Mouse (Mus musculus) kidney, adult 18-20 months (tissue): ENCODE data around the gene Gm11562.
"Not testable (repeated sequence)": the region's sequence is repeated elsewhere in the genome, so short reads cannot be mapped to it uniquely, and the experiment has no call there.

Experiments
- DNase-seq: peaks from one replicate; pipeline ENCODE4 v3.0.0; 2021

Gm11562 gene

DNA sequence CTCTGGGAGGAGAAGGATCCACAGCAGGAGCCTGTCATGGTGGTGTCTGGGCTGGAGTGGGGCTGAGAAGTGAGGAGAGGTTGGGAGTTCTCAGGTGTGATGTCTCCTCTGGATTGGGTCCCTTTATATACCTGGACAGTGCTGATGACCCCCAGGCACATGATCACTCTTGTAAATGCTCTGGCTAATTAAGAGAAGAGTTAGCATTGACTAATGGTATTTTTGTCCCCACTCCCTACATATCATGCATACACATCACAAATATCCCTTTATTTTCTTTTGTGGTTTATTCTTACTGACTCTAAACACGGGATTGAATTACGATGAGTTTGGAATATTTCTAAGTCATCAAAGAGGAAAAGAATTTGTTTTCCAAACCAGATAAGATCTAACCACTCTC is at the start of gene Gm11562:
TSS of gene Gm11562 (minus strand) at position 101 of the 400 bp plus-strand sequence.
- DNase-seq = no peak

DNA sequence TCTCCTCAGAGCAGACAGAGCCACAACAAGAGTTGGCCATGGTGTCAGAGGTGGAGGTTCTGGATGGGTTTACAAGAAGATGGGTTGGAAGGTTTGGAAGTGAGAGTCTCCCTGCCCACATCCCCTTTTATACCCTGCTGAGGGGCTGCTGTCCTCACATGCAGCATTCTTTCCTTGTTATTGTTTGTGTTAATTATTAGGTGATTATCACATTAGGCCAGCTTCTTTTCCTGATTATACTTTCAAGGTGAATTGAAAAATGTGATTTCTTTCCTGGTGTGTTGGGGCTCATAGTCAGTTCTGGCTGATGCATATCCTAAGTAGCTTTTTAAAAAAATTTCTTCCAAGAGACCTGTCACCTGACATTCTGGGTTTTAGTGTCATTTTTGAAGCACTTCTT is 45.6 kb upstream of the Gm11562 start, which contains the start of gene Krtap4-6:
TSS of gene Krtap4-6 (minus strand) at position 101 of the 400 bp plus-strand sequence.
- DNase-seq = no peak

DNA sequence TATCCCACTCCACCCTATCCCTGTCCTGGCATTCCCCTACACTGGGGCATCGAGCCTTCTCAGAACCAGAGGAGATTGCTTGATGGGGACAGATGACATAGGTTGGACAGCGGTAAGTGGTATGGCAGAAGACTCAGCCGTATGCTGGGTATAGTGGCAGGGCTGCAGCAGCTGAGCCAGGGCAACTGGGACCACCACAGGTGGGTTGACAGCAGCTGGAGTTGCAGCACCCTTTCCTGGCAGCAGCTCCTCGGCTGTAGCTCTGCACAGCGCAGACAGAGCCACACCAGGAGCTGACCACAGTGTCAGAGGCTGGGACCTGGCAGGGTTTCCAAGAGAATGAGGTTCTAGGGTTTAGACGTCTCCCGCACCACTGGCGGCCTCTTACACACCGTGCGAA is 42.6 kb upstream of the Gm11562 start:
- no peak for DNase-seq

DNA sequence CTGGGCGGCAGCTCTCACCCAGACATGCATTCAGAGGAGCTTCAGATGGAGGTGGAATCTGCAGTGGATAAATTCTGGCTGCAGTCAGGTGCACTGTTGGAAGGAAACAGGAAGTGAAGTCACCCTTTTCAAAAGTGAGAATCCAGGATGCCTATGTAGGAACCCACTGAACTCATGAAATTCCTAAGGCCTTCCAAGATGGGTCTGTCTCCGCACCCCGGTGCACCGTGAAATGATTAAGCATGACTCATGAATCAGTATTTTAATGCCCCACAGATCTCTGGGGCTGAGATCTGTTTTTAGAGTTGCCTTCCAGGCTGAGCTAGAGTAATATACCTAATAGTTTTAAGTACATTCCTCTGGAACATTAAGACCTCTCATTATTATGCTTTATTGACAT is 39.0 kb upstream of the Gm11562 start:
- no peak for DNase-seq

DNA sequence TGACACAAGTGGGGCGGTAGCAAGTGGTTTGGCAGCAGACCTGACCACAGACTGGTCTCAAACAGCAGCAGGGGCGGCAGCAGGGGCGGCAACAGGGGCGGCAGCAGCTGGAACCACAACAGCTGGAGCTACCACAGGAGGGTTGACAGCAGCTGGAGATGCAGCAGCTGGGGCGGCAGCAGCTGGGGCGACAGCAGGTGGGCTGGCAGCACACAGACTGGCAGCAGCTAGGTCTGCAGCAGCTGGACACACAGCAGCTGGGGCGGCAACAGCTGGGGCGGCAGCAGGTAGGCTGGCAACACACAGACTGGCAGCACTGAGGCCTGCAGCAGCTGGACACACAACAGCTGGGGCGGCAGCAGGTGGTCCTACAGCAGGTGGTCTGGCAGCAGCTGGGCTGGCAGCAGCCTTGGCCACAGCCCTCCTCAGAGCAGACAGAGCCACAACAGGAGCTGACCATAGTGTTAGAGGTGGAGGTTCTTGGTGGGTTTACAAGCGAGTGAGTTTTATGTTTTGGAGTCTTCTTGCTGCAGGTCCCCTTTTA is 38.3 kb upstream of the Gm11562 start, which contains the start of gene Gm11563:
TSS of gene Gm11563 (minus strand) at position 494 of the 544 bp plus-strand sequence.
- DNase-seq = not testable (repeated sequence)

DNA sequence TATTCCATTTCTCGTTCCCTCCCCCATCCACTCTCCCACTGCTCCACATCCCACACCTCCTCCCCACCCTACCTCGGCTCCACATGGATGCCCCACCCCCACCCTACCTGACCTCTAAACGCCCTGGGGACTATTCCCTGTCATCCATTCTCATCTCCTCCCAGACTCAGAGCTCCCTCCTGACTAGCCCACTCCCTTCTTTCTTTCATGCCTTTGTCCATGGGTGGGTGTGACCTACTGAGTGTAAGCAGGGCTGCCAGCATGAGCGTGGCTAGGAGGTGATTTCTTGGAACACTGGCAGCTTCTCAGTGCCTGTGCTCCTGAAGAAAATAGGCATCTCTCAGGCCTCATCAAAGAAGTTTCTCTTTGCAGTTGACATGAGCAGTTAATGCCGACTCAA is 36.8 kb upstream of the Gm11562 start:
- no peak for DNase-seq

DNA sequence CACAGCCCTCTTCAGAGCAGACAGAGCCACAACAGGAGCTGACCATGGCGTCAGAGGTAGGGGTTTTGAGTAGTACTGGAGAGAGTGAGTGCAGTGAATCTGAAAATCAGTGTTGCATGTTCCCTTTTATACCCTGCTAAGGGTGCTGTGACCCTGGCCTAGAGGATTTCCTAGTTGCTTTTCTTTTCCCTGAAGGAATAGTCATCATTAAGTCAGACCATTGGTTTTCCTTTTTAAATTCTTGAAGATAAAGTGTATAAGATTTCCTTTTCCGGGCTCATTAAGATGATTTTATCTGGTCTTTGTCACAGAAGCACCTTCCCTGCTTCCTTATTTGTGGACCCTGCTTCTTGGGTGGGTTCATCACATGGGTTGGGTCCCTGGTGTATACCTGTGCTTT is 29.9 kb upstream of the Gm11562 start, which contains the start of gene Gm11555:
TSS of gene Gm11555 (minus strand) at position 101 of the 400 bp plus-strand sequence.
- DNase-seq = no peak

DNA sequence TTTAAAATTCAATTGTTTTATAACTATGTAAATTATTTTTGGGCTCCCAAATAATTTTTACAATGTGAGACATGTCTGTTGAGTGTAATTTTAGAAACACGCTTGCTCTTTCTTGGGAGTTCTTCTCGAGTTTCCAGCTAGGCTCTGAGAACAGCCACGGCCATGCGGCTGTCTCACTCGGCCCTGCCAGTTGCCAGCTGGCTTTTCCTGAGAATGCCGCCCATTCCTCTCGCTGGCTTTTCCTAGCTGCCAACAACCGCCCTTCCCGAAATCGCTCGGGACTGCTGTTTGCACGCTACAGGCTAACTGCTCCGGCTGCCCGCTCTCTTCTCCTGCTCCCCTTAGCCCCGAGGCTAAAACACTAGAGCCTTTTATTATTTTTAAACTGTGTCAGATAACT is 26.2 kb upstream of the Gm11562 start:
- no peak for DNase-seq

DNA sequence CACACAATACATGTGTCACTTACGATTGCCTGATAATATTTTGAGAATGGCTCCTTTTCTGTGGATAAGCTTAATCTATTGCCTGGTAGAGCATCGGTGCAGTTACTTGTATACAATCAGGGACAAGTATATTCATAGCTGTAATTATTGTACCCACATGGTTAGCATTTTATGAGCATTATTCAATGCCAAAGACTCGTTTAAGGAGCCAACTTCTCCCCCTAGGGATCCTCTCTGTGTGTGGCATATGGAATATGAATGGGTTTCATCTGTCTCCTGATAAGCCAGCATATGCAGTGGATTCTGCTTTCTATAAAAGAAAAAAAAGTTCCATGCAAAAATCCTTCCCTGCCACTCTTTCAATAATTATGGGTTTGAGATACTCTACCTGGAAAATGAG is 24.1 kb upstream of the Gm11562 start:
- DNase-seq = no peak

DNA sequence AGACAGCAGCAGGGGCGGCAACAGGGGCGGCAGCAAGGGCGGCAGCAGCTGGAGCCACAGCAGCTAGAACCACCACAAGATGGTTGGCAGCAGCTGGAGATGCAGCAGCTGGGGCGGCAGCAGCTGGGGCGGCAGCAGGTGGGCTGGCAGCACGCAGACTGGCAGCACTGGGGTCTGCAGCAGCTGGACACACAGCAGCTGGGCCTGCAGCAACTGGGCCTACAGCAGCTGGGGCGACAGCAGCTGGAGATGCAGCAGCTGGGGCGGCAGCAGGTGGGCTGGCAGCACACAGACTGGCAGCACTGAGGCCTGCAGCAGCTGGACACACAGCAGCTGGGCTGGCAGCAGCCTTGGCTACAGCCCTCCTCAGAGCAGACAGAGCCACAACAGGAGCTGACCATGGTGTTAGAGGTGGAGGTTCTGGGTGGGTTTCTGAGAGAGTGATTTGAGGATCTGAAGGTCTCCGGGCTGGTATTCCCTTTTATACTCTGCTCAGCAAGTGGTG is 23.5 kb upstream of the Gm11562 start, which contains the start of gene Krtap4-7:
TSS of gene Krtap4-7 (minus strand) at position 455 of the 505 bp plus-strand sequence.
- not testable (repeated sequence) for DNase-seq

DNA sequence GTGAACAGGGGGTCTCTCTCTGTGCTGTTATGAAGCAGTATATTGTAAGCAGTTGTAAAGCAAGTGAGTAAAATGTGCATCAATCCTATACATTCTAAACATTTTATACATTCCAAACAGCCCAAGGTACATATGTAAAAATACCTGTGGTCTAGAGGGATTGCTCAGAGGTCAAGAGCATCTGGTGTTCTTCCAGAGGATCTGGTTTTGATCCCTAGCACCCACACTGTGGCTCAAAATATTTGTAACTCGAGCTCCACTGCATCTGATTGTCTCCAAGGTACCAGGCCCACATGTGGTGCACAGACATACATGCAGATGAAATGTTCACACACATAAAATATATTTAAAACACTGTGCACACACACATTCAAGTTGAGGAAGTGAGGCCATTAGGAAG is 20.7 kb upstream of the Gm11562 start:
- DNase-seq = no peak

DNA sequence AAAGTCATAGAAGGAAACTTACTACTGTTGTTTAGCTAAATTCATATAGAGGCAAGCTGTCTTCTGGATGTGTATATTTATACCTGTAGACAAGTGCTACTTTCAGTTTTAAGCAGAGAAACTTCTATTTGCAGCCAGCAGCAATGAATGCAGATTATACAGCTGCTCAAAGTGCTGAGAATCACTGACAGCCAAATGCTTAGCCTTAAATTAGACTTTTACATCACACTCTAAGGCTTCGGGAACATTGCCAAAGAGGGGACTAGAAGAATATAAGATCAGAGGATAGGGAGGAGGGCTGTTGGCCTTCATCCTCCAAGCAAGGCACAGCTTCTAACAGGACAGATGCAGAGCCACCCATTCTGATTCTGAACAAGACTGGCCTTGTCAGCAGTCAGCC is 16.9 kb upstream of the Gm11562 start:
- DNase-seq = no peak

DNA sequence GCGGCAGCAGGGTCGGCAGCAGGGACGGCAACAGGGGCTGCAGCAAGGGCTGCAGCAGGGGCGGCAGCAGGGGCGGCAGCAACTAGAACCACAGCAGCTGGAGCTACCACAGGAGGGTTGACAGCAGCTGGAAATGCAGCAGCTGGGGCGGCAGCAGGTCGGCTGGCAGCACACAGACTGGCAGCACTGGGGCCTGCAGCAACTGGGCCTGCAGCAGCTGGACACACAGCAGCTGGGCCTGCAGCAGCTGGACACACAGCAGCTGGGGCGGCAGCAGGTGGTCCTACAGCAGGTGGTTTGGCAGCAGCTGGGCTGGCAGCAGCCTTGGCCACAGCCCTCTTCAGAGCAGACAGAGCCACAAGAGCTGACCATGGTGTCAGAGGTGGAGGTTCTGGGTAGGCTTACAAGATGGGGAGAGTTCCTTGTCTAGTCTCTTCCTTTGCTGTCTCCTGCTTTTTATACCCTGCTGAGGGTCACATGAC is 14.5 kb upstream of the Gm11562 start, which contains the start of gene Krtap4-2:
TSS of gene Krtap4-2 (minus strand) at position 432 of the 482 bp plus-strand sequence.
- no peak for DNase-seq

DNA sequence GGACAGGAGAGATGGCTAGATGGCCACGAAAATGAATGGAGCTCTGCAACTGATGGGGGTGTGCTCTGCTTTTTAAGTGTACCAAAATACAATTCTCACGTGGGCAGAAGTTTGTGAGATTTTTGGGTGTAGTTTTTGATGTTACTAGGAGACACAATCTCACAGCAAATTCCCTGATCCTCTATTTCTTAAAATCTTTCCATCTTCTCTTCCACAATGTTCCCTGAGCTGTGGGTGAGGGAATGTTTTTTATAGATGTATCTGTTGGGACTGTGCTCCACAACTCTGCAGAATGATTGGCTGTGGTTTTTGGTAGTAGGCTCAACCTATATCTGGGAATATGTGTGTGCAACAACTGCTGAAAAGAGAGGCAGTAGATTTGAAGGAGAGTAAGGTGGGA is 13.1 kb upstream of the Gm11562 start:
- DNase-seq = no peak

DNA sequence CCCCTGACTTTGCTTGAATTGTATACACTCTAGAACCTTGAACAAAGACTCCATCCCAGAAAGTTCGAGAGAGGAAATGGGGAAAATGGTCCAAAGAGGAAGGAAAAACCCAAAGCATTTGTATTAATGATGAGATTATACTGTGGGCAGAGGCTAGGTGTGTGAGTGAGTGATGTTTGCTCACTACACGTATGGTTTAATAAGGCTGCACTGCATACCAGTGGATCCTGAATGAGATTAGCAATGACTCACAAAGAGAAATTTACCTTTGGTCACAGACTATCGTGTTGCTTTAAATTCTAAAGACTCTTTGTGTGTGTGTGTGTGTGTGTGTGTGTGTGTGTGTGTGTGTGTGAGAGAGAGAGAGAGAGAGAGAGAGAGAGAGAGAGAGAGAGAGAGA is 10.7 kb upstream of the Gm11562 start:
- DNase-seq = no peak

DNA sequence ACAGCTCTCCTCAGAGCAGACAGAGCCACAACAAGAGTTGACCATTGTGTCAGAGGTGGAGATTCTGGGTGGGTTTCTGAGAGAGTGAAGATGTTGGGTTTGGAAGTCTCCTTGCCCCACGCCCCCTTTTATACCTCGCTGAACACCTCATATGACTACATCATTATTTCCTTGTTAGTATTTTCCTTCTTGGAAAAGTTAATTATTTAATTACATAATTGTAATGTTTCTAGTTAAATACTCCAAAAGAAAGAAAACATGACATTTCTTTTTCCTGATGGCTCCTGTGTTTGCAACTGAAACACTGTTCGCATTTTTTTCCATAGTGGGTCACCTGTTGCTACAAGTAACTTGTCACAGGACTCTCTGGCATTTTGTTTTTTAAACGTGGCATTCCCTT is 7.9 kb upstream of the Gm11562 start, which contains the start of gene Krtap4-1:
TSS of gene Krtap4-1 (minus strand) at position 101 of the 400 bp plus-strand sequence.
- no peak for DNase-seq

DNA sequence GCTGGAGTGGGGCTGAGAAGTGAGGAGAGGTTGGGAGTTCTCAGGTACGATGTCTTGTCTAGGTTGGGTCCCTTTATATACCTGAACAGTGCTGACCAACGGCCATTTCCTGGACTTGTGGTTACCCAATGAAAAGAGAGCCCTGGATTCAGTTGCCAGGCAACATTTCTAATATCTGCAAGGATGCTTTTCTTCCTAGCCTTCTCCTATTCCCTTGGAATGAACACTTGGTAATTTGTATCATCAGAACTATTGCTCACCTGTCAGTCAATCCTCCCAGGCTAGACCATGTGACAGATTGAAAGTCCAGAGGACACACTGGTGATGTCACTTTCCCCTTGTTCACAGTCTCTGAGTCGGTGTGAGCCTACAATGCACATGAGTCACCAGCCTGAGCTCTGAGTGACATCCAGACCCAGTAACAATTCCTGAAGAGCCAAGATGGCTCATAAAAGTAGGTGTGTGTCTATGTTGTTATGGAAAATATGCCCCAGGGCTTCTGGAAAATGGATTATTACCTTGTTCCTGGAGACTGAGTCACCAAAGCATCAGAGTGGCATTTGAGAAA is 5.4 kb downstream of the Gm11562 start, which contains the start of gene Krtap2-4:
TSS of gene Krtap2-4 (minus strand) at position 51 of the 568 bp plus-strand sequence.
- no peak for DNase-seq

DNA sequence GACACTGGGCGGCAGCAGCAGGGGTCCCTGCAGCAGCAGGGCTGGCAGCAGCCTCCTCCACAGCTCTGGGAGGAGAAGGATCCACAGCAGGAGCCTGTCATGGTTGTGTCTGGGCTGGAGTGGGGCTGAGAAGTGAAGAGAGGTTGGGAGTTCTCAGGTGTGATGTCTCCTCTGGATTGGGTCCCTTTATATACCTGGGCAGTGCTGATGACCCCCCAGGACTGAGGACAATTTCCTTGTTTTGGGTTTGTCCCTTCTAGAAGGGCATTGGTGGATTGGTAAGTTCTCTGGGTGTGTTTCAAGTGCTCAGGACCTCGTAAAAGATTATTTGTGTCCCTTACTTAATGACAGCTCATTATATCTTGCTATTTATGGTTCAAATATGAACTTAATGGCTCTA is 10.1 kb downstream of the Gm11562 start, which contains the start of gene Gm11937:
TSS of gene Gm11937 (minus strand) at position 101 of the 400 bp plus-strand sequence.
- DNase-seq = not testable (repeated sequence)

DNA sequence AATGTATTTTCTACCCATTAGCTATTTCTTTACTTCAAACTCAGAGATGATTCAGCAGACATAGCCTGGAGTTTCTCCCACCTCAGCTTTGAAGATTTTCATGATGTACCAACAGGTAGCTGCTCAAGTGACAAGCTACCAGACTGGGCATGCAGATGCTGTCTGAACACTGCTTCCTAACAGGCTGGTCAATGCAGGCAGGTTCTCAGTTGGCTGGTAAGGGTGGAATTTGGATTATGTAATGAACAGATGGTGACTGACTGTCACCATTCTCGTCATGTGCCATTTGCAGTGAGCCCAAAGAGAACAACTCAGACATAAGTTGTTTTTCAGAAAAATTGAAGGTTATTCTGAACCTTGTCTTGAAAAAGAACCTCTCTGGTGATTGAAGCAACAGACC is 11.1 kb downstream of the Gm11562 start:
- no peak for DNase-seq

DNA sequence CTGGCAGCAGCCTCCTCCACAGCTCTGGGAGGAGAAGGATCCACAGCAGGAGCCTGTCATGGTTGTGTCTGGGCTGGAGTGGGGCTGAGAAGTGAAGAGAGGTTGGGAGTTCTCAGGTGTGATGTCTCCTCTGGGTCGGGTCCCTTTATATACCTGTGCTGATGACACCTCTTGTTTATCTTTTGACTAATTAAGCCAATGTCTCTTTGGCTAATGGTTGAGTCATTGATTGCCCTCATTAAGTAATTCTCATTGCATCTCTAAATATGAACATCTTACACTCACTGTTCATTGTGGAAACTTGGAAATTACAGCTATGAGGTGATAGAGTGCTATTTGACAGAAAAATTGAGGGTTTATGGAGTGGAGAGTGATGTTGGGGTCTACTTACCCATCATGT is 17.0 kb downstream of the Gm11562 start, which contains the start of gene Gm11938:
TSS of gene Gm11938 (minus strand) at position 101 of the 400 bp plus-strand sequence.
- not testable (repeated sequence) for DNase-seq

DNA sequence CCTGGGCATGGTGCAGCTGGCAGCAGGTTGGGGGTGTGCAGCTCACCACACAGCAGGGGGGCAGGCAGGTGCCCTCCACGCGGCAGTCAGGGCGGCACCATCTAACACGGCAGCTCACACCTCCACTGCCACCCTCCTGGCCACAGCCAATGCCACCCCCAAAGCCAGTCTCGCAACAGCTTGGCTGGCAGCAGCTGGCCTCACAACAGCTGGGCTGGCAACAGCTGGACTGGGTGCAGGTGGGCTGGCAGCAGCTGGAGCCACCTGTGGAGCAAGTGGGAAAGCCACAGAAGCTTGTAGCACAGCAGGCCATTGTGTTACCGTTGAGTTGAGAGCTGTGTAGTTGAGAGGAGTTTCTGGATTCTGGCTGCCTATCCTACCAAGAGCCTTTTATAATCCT is 22.5 kb downstream of the Gm11562 start, which contains the start of gene Krtap9-3:
TSS of gene Krtap9-3 (minus strand) at position 364 of the 400 bp plus-strand sequence.
- not testable (repeated sequence) for DNase-seq

DNA sequence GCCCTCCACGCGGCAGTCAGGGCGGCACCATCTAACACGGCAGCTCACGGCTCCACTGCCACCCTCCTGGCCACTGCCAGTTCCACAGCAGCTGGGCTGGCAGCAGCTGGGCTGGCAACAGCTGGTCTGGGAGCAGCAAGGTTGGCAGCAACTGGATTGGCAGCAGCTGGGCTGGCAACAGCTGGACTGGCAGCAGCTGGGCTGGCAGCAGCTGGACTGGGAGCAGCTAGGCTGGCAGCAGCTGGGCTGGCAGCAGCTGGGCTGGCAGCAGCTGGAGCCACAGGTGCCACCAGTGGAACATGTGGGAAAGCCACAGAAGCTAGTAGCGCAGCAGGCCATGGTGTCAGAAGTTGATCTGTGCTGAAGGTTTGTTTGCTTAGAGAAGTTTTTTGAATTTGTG is 29.3 kb downstream of the Gm11562 start, which contains the start of gene Krtap1-3:
TSS of gene Krtap1-3 (minus strand) at position 359 of the 400 bp plus-strand sequence.
- no peak for DNase-seq

DNA sequence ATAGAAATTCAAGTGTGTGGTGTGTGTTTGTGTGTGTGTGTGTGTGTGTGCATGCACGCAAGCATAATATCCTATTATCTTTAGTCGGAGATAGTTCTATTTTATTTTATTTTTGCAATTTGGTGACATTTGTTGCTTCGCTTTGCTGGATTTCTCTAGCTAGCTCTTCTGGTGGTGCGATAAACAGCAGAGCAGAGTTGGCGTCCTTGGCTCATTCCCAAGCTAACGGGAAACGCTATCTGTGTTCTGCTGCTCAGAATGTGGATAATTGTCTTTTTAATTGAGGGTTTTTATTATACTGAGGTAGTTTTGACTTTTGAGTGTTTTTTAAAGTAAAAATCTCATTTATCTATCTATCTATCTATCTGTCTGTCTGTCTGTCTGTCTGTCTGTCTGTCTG is 35.1 kb downstream of the Gm11562 start:
- DNase-seq = no peak
